Mouse (Mus musculus): ENCODE data around the gene Snupn.

- no peak for TF ChIP-seq GATA1 (IDR thresholded peaks at IDR 0.05; ENCODE audit: borderline replicate concordance, low read length)
- no peak for TF ChIP-seq FLI1 (IDR thresholded peaks at IDR 0.05; ENCODE audit: low read length)
These were observed 10.9 kb downstream of the Snupn start for GRCm38 (mm10) chr9:56961591-56961990.

Data from megakaryocyte, embryonic 14.5 days (primary cell).